Mouse (Mus musculus) megakaryocyte, embryonic 14.5 days (primary cell): ENCODE measurements around the gene Unc13d. TPM values are rescaled to one million over a fixed set of nuclear protein-coding genes. Genes with fewer than 3 reads are reported as not detected.

Experiments
- H3K27me3 ChIP-seq: replicated peaks from 2 replicates; pipeline ENCODE3; 2012; ENCODE audit warnings: inconsistent platforms
- H3K36me3 ChIP-seq: replicated peaks from 2 replicates; pipeline ENCODE3; 2012; ENCODE audit warnings: low read length, inconsistent platforms, mixed read lengths
- H3K4me1 ChIP-seq: 2 replicates; pipeline ENCODE4 v1.6.1; 2012; ENCODE audit warnings: inconsistent platforms
- H3K4me3 ChIP-seq: replicated peaks from 2 replicates; pipeline ENCODE3; 2012; ENCODE audit warnings: moderate library complexity, mild to moderate bottlenecking, inconsistent platforms
- H3K9me3 ChIP-seq: 2 replicates; pipeline ENCODE4 v1.6.1; 2012; ENCODE audit warnings: inconsistent platforms
- FLI1 ChIP-seq: IDR thresholded peaks from 2 replicates; pipeline ENCODE4 v1.6.1; 2012; ENCODE audit warnings: low read length, inconsistent platforms, mixed read lengths
- GATA1 ChIP-seq: IDR thresholded peaks from 3 replicates; pipeline ENCODE4 v1.6.1; 2012; ENCODE audit warnings: mixed read lengths, low read length, inconsistent platforms, borderline replicate concordance
- polyA plus RNA-seq: library from polyadenylated mRNA; stranded (reverse); fragments of >175 nt; gene quantifications from 2 replicates; pipeline ENCODE4 v1.2.3, GENCODE M21; 2012; ENCODE audit warnings: low replicate concordance; ENCODE audit not compliant: insufficient read depth

Unc13d gene
- polyA plus RNA-seq, 1 experiment, result 221 TPM

GRCm38 (mm10) chr11:116053510-116054229, 24.1 kb downstream of the Unc13d start:
- Histone ChIP-seq H3K4me1 (peaks cover 73% of the 10 kb centered on the region), H3K9me3 (peaks cover 7% of the 10 kb centered on the region; the same call in 1 of the 2 replicates), H3K36me3 (peaks cover 98% of the 10 kb centered on the region), H3K4me3 (no peak overlapping the region), H3K27me3 (no peaks in the 10 kb centered on the region)
- TF ChIP-seq FLI1 (no peak), GATA1 (no peak)

- TF ChIP-seq GATA1 (no peak), FLI1 (no peak)
- Histone ChIP-seq H3K9me3 (peaks cover 7% of the 10 kb centered on the region; the same call in 1 of the 2 replicates), H3K4me1 (peaks cover 50% of the 10 kb centered on the region), H3K36me3 (peaks cover 96% of the 10 kb centered on the region), H3K4me3 (no peak overlapping the region), H3K27me3 (no peaks in the 10 kb centered on the region)
Observed at GRCm38 (mm10) chr11:116050196-116050595, 27.6 kb downstream of the Unc13d start.

- Histone ChIP-seq H3K4me1 (peaks cover 47% of the 10 kb centered on the region), H3K36me3 (peaks cover 96% of the 10 kb centered on the region), H3K9me3 (peaks cover 7% of the 10 kb centered on the region; the same call in 1 of the 2 replicates), H3K4me3 (no peak overlapping the region), H3K27me3 (no peaks in the 10 kb centered on the region)
- no peak for TF ChIP-seq FLI1
- no peak for TF ChIP-seq GATA1
Observed at GRCm38 (mm10) chr11:116049610-116050009, 28.2 kb downstream of the Unc13d start.

- Histone ChIP-seq H3K4me3 (no peak overlapping the region), H3K4me1 (peaks cover 48% of the 10 kb centered on the region), H3K27me3 (no peaks in the 10 kb centered on the region), H3K9me3 (peaks cover 7% of the 10 kb centered on the region; the same call in 1 of the 2 replicates), H3K36me3 (peaks cover 86% of the 10 kb centered on the region)
- TF ChIP-seq GATA1, result no peak
- no peak for TF ChIP-seq FLI1
Observed at GRCm38 (mm10) chr11:116045173-116045572, 32.6 kb downstream of the Unc13d start.

- H3K4me3 ChIP-seq, result no peak overlapping the region
- H3K9me3 ChIP-seq, result no peaks in the 10 kb centered on the region
- peaks cover 41% of the 10 kb centered on the region for H3K4me1 ChIP-seq
- TF ChIP-seq GATA1, result no peak
- TF ChIP-seq FLI1, result no peak
- no peaks in the 10 kb centered on the region for H3K27me3 ChIP-seq
- peaks cover 83% of the 10 kb centered on the region for H3K36me3 ChIP-seq
Observed at GRCm38 (mm10) chr11:116043286-116043685, 34.5 kb downstream of the Unc13d start.

- TF ChIP-seq FLI1, result no peak
- TF ChIP-seq GATA1, result no peak
- Histone ChIP-seq H3K36me3 (peaks cover 83% of the 10 kb centered on the region), H3K4me1 (peaks cover 46% of the 10 kb centered on the region), H3K4me3 (peak overlapping the region; percentile 48), H3K9me3 (no peaks in the 10 kb centered on the region), H3K27me3 (no peaks in the 10 kb centered on the region)
Observed at GRCm38 (mm10) chr11:116042372-116043138, 35.2 kb downstream of the Unc13d start.

- Histone ChIP-seq H3K9me3 (no peaks in the 10 kb centered on the region), H3K4me3 (no peak overlapping the region), H3K27me3 (no peaks in the 10 kb centered on the region), H3K4me1 (peaks cover 48% of the 10 kb centered on the region), H3K36me3 (peaks cover 80% of the 10 kb centered on the region)
- TF ChIP-seq GATA1, result no peak
- TF ChIP-seq FLI1, result no peak
Observed at GRCm38 (mm10) chr11:116041833-116042232, 35.9 kb downstream of the Unc13d start.

- TF ChIP-seq GATA1, result no peak
- TF ChIP-seq FLI1, result no peak
- Histone ChIP-seq H3K36me3 (peaks cover 75% of the 10 kb centered on the region), H3K4me3 (no peak overlapping the region), H3K4me1 (peaks cover 53% of the 10 kb centered on the region), H3K27me3 (no peaks in the 10 kb centered on the region), H3K9me3 (no peaks in the 10 kb centered on the region)
Observed at GRCm38 (mm10) chr11:116040593-116040992, 37.2 kb downstream of the Unc13d start.

- TF ChIP-seq FLI1 (no peak), GATA1 (no peak)
- Histone ChIP-seq H3K36me3 (peaks cover 74% of the 10 kb centered on the region), H3K9me3 (no peaks in the 10 kb centered on the region), H3K27me3 (no peaks in the 10 kb centered on the region), H3K4me3 (no peak overlapping the region), H3K4me1 (peaks cover 55% of the 10 kb centered on the region)
Observed at GRCm38 (mm10) chr11:116037826-116038225, 39.9 kb downstream of the Unc13d start.

- Histone ChIP-seq H3K4me1 (peaks cover 54% of the 10 kb centered on the region), H3K27me3 (no peaks in the 10 kb centered on the region), H3K36me3 (peaks cover 71% of the 10 kb centered on the region), H3K9me3 (no peaks in the 10 kb centered on the region), H3K4me3 (no peak overlapping the region)
- no peak for TF ChIP-seq GATA1
- TF ChIP-seq FLI1, result no peak
Observed at GRCm38 (mm10) chr11:116036671-116037070, 41.1 kb downstream of the Unc13d start.
